Mouse (Mus musculus) embryonic facial prominence, embryonic 15.5 days (tissue): ENCODE results near the gene Gbp3. TPM values are rescaled to one million over a fixed set of nuclear protein-coding genes. Genes with fewer than 3 reads are reported as not detected.
A peak's percentile ranks its signal among the peaks of the same experiment; 100 is the strongest.
"Not testable (repeated sequence)": the region's sequence is repeated elsewhere in the genome, so short reads cannot be mapped to it uniquely, and the experiment has no call there.

Experiments
- ATAC-seq: fragments of 200-750 bp; cut with Nextera tagmentation; 2 replicates; pipeline ENCODE4 v1.8.0; 2017; ENCODE audit warnings: low read depth, moderate TSS enrichment; ENCODE audit not compliant: insufficient number of reproducible peaks, low FRiP score, low TSS enrichment
- H3K27ac ChIP-seq: fragments of 300-500 bp; sonication (generic); replicated peaks from 2 replicates; pipeline ENCODE4 v1.5.1; 2015; ENCODE audit warnings: mild to moderate bottlenecking, inconsistent platforms
- H3K27me3 ChIP-seq: fragments of 300-500 bp; sonication (generic); 2 replicates; pipeline ENCODE4 v1.6.1; 2015; ENCODE audit warnings: inconsistent platforms
- H3K36me3 ChIP-seq: fragments of 300-500 bp; sonication (generic); 2 replicates; pipeline ENCODE4 v1.6.1; 2015; ENCODE audit warnings: mild to moderate bottlenecking, inconsistent platforms
- H3K4me1 ChIP-seq: fragments of 300-500 bp; sonication (generic); 2 replicates; pipeline ENCODE4 v1.6.1; 2015; ENCODE audit warnings: inconsistent platforms
- H3K4me2 ChIP-seq: fragments of 300-500 bp; sonication (generic); replicated peaks from 2 replicates; pipeline ENCODE4 v1.6.1; 2015; ENCODE audit warnings: mild to moderate bottlenecking, inconsistent platforms
- H3K4me3 ChIP-seq: fragments of 300-500 bp; sonication (generic); replicated peaks from 2 replicates; pipeline ENCODE4 v1.5.1; 2015; ENCODE audit warnings: mild to moderate bottlenecking, inconsistent platforms
- H3K9ac ChIP-seq: fragments of 300-500 bp; sonication (generic); 2 replicates; pipeline ENCODE4 v1.6.1; 2015; ENCODE audit warnings: inconsistent platforms
- H3K9me3 ChIP-seq: fragments of 300-500 bp; sonication (generic); replicated peaks from 2 replicates; pipeline ENCODE4 v1.6.1; 2016; ENCODE audit warnings: inconsistent platforms
- WGBS: fragments of 180-500 bp; shearing (Covaris S2); methylation state at CpG from one replicate; pipeline ENCODE4 v1.1.7; 2015; 5-methylcytosine and 5-hydroxymethylcytosine counted together
- polyA plus RNA-seq: library from polyadenylated mRNA; unstranded; fragments of >200 nt; fragmentation: Nextera tagmentation; extraction: Ambion mirVana; gene quantifications from 2 replicates; pipeline ENCODE4 v1.2.1, GENCODE M21; 2015

Gbp3 gene
- 1.4 and 1.7 TPM in 2 replicates for polyA plus RNA-seq

DNA sequence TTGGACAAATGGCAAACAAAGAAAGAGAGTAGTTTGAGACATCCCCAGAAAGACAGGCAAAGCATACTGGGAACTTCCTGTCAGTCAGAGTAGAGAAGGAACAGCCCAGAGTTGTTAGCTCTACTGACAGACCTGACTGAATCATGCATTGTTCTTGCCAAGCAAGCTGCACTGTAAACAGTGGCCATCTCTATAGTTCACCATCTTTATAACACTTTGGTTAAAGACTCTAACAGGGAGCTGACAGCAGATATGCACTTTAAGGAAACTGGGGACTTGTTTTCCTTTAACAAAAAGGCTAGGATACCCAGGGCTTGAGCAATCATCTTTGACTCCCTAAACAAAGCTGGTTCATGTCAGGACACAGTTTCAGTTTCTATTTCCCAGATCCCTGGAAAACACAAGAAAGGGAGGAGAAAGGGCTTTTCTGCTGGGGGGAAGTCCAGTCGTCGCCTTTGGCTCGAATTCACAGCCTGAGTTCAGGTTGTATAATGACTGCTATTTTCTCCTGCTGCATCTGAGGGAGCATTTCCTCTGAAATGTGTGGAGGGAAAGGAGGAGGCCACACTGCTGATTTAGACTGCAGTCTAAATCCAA, at the start of gene Gbp3:
Gene Gbp3 (plus strand): TSS at position 395 of the 597 bp plus-strand sequence.
- H3K4me2 ChIP-seq, result peak within 1 kb of the TSS; percentile 51
- H3K9me3 ChIP-seq, result no peaks in the 10 kb centered on the region
- peak within 1 kb of the TSS; percentile 42 for H3K4me3 ChIP-seq
- no peak within 1 kb of the TSS for H3K9ac ChIP-seq
- H3K4me1 ChIP-seq, result no peaks in the 10 kb centered on the region
- 19% methylated on average over 3 of the region's 3 CpGs for WGBS
- H3K27ac ChIP-seq, result no peak within 1 kb of the TSS
- H3K27me3 ChIP-seq, result no peaks in the 10 kb centered on the region
- ATAC-seq, result no peak
- H3K36me3 ChIP-seq, result no peaks in the 10 kb centered on the region

DNA sequence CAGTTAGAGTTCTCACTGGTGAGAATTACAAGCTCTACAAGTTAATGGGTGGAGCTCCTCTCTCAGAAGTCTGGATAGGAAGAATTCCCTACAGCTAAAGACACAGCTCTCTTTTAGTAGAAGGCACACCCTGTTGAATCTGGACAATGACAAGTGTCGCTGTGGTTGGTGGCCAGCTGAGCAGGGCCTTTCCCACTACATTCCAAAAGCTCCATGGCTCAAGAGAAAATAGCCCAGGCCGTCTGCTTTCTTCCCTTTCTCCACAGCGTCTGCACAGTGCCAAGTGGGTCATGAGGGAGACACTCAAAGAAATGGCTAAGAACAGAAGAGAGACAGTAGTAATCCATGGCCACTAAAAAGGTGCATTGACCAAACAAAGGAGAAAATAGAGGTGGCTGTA, 31.7 kb upstream of the Gbp3 start:
- no peaks in the 10 kb centered on the region for H3K4me1 ChIP-seq
- no peak overlapping the region for H3K4me2 ChIP-seq
- ATAC-seq, result no peak
- H3K27ac ChIP-seq, result no peak overlapping the region
- H3K9me3 ChIP-seq, result no peaks in the 10 kb centered on the region
- no peak overlapping the region for H3K9ac ChIP-seq
- no peak overlapping the region for H3K4me3 ChIP-seq
- H3K36me3 ChIP-seq, result no peaks in the 10 kb centered on the region
- 72% methylated on average over 3 of the region's 3 CpGs for WGBS
- H3K27me3 ChIP-seq, result no peaks in the 10 kb centered on the region

GRCm38 (mm10) chr3:142529597-142529996, 30.2 kb upstream of the Gbp3 start:
- Histone ChIP-seq H3K27me3 (no peaks in the 10 kb centered on the region), H3K4me2 (peak overlapping the region; percentile 93), H3K9ac (no peak overlapping the region), H3K4me3 (peak overlapping the region; percentile 62), H3K36me3 (no peaks in the 10 kb centered on the region), H3K4me1 (no peaks in the 10 kb centered on the region), H3K9me3 (no peaks in the 10 kb centered on the region), H3K27ac (no peak overlapping the region; the same call in 1 of the 2 replicates)
- ATAC-seq, result no peak
- WGBS, result 57% methylated on average over 2 of the region's 2 CpGs

GRCm38 (mm10) chr3:142530087-142530953, 29.5 kb upstream of the Gbp3 start, which contains the start of gene Gbp7:
Gbp7 (plus strand) TSS chr3:142530342.
- Histone ChIP-seq H3K27me3 (no peaks in the 10 kb centered on the region), H3K4me2 (peak within 1 kb of the TSS; percentile 93), H3K9me3 (no peaks in the 10 kb centered on the region), H3K4me3 (peak within 1 kb of the TSS; percentile 62), H3K9ac (peak within 1 kb of the TSS; percentile 44), H3K4me1 (no peaks in the 10 kb centered on the region), H3K27ac (no peak within 1 kb of the TSS; the same call in 1 of the 2 replicates), H3K36me3 (no peaks in the 10 kb centered on the region)
- under 1% methylated on average over 30 of the region's 30 CpGs for WGBS
- peak; percentile 72; the same call in 1 of the 2 replicates for ATAC-seq

DNA sequence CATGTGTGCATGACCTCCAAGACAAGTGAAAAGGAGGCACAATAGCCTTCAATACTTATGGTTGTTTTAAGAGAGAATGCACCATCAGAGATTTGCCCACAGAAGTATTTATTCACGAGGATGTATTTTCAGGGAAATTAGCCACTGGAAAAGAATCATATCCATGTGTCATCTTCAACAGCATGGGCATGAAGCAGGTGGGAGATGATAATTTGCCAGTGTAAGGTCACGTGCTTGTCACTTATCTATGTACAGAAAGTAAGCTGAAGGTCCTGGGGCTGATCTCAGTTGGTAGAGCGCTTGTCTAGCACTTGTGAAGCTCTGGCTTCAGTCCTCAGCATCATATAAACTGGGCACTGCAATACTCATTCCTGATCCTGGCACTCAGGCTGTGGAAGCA, 28.2 kb upstream of the Gbp3 start:
- Histone ChIP-seq H3K27me3 (no peaks in the 10 kb centered on the region), H3K27ac (no peak overlapping the region), H3K36me3 (no peaks in the 10 kb centered on the region), H3K9me3 (no peaks in the 10 kb centered on the region), H3K9ac (no peak overlapping the region), H3K4me1 (no peaks in the 10 kb centered on the region), H3K4me2 (no peak overlapping the region), H3K4me3 (no peak overlapping the region)
- no peak for ATAC-seq
- WGBS, result 82% methylated on average over 3 of the region's 3 CpGs

GRCm38 (mm10) chr3:142533185-142533584, 26.6 kb upstream of the Gbp3 start:
- no peak overlapping the region for H3K9ac ChIP-seq
- no peaks in the 10 kb centered on the region for H3K27me3 ChIP-seq
- 84% methylated on average over 3 of the region's 3 CpGs for WGBS
- no peaks in the 10 kb centered on the region for H3K9me3 ChIP-seq
- H3K27ac ChIP-seq, result no peak overlapping the region
- H3K4me2 ChIP-seq, result no peak overlapping the region
- no peak for ATAC-seq
- H3K4me1 ChIP-seq, result no peaks in the 10 kb centered on the region
- H3K4me3 ChIP-seq, result no peak overlapping the region
- no peaks in the 10 kb centered on the region for H3K36me3 ChIP-seq

GRCm38 (mm10) chr3:142535667-142536066, 24.2 kb upstream of the Gbp3 start:
- Histone ChIP-seq H3K9ac (no peak overlapping the region), H3K27me3 (no peaks in the 10 kb centered on the region), H3K27ac (no peak overlapping the region), H3K36me3 (no peaks in the 10 kb centered on the region), H3K4me3 (no peak overlapping the region), H3K9me3 (no peaks in the 10 kb centered on the region), H3K4me1 (no peaks in the 10 kb centered on the region), H3K4me2 (no peak overlapping the region)
- WGBS, result 68% methylated on average over 1 of the region's 1 CpGs
- no peak for ATAC-seq

GRCm38 (mm10) chr3:142541391-142541790, 18.4 kb upstream of the Gbp3 start:
- no peak overlapping the region for H3K9ac ChIP-seq
- no peaks in the 10 kb centered on the region for H3K4me1 ChIP-seq
- H3K36me3 ChIP-seq, result no peaks in the 10 kb centered on the region
- H3K27me3 ChIP-seq, result no peaks in the 10 kb centered on the region
- no peak overlapping the region for H3K4me3 ChIP-seq
- no peaks in the 10 kb centered on the region for H3K9me3 ChIP-seq
- H3K4me2 ChIP-seq, result no peak overlapping the region
- WGBS, result 80% methylated on average over 6 of the region's 6 CpGs
- H3K27ac ChIP-seq, result no peak overlapping the region
- no peak for ATAC-seq

GRCm38 (mm10) chr3:142542776-142543175, 17.1 kb upstream of the Gbp3 start:
- not testable (repeated sequence) for H3K27ac ChIP-seq, ATAC-seq
- WGBS, result 88% methylated on average over 12 of the region's 12 CpGs

DNA sequence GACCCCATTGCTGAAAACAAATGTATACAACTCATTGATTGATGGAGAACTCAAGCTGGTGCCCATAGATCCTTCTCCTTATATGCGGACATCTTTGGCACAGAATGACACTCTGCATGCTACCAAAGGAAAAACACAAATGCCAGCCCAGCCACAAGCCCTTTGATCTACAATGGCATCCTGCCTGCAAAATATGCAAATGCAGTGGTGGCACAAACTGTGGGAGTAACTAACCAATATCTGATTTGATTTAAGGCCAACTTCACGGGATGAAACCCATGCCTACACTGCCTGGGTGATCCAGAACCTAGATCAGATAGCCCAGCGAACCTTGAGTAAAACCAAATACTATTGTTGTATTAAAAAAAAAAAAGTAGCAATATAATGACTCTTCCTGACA, 13.1 kb upstream of the Gbp3 start:
- Histone ChIP-seq H3K36me3 (no peaks in the 10 kb centered on the region), H3K9me3 (no peaks in the 10 kb centered on the region), H3K27me3 (no peaks in the 10 kb centered on the region), H3K4me2 (no peak overlapping the region), H3K4me3 (no peak overlapping the region), H3K4me1 (no peaks in the 10 kb centered on the region), H3K27ac (no peak overlapping the region), H3K9ac (no peak overlapping the region)
- 67% methylated on average over 3 of the region's 3 CpGs for WGBS
- no peak for ATAC-seq

More at GRCm38 (mm10) chr3:142542776-142543175, 17.1 kb upstream of the Gbp3 start:
- not testable (repeated sequence) for H3K36me3 ChIP-seq, H3K4me2 ChIP-seq, H3K4me1 ChIP-seq, H3K9ac ChIP-seq, H3K9me3 ChIP-seq, H3K4me3 ChIP-seq, H3K27me3 ChIP-seq

- 80% methylated on average over 3 of the region's 3 CpGs for WGBS
- Histone ChIP-seq H3K4me3 (no peak overlapping the region), H3K27me3 (no peaks in the 10 kb centered on the region)
These were observed 9.7 kb upstream of the Gbp3 start for GRCm38 (mm10) chr3:142550052-142550676.

More at GRCm38 (mm10) chr3:142550052-142550676, 9.7 kb upstream of the Gbp3 start:
- Histone ChIP-seq H3K4me2 (no peak overlapping the region), H3K4me1 (no peaks in the 10 kb centered on the region), H3K27ac (no peak overlapping the region), H3K9ac (no peak overlapping the region), H3K36me3 (no peaks in the 10 kb centered on the region), H3K9me3 (no peaks in the 10 kb centered on the region)
- no peak for ATAC-seq
